Mouse (Mus musculus): ENCODE results near the gene Cldn20.
A peak's percentile ranks its signal among the peaks of the same experiment; 100 is the strongest.

Cldn20 gene

GRCm38 (mm10) chr17:3532254-3532653 lies at the start of gene Cldn20:
Gene Cldn20 (plus strand): TSS chr17:3532554.
- DNase-seq (ENCODE audit: low spot score in 2 of 2), result no peak

GRCm38 (mm10) chr17:3483091-3483490 lies 49.3 kb upstream of the Cldn20 start:
- DNase-seq (ENCODE audit: low spot score in 2 of 2), result no peak

GRCm38 (mm10) chr17:3485851-3486250 lies 46.5 kb upstream of the Cldn20 start:
- no peak for DNase-seq (ENCODE audit: low spot score in 2 of 2)

- no peak for DNase-seq (ENCODE audit: low spot score in 2 of 2)
Observed at GRCm38 (mm10) chr17:3487211-3487610, 45.1 kb upstream of the Cldn20 start.

- DNase-seq (ENCODE audit: low spot score in 2 of 2), result no peak
Observed at GRCm38 (mm10) chr17:3487721-3488601, 44.4 kb upstream of the Cldn20 start.

- DNase-seq (ENCODE audit: low spot score in 2 of 2), result no peak
Observed at GRCm38 (mm10) chr17:3490216-3490895, 42.0 kb upstream of the Cldn20 start.

GRCm38 (mm10) chr17:3491065-3491464 lies 41.3 kb upstream of the Cldn20 start:
- DNase-seq (ENCODE audit: low spot score in 2 of 2), result no peak

- DNase-seq (ENCODE audit: low spot score in 2 of 2), result no peak
Observed at GRCm38 (mm10) chr17:3491667-3492066, 40.7 kb upstream of the Cldn20 start.

GRCm38 (mm10) chr17:3495576-3495975 lies 36.8 kb upstream of the Cldn20 start:
- DNase-seq (ENCODE audit: low spot score in 2 of 2), result no peak

GRCm38 (mm10) chr17:3496080-3496479 lies 36.3 kb upstream of the Cldn20 start:
- DNase-seq (ENCODE audit: low spot score in 2 of 2), result no peak

- no peak for DNase-seq (ENCODE audit: low spot score in 2 of 2)
Observed at GRCm38 (mm10) chr17:3498086-3498485, 34.3 kb upstream of the Cldn20 start.

GRCm38 (mm10) chr17:3498580-3498979 lies 33.8 kb upstream of the Cldn20 start:
- DNase-seq (ENCODE audit: low spot score in 2 of 2), result no peak

GRCm38 (mm10) chr17:3499468-3499867 lies 32.9 kb upstream of the Cldn20 start:
- DNase-seq (ENCODE audit: low spot score in 2 of 2), result no peak

- DNase-seq (ENCODE audit: low spot score in 2 of 2), result no peak
Observed at GRCm38 (mm10) chr17:3500076-3500475, 32.3 kb upstream of the Cldn20 start.

GRCm38 (mm10) chr17:3500936-3501335 lies 31.4 kb upstream of the Cldn20 start:
- no peak for DNase-seq (ENCODE audit: low spot score in 2 of 2)

- no peak for DNase-seq (ENCODE audit: low spot score in 2 of 2)
Observed at GRCm38 (mm10) chr17:3505711-3506110, 26.6 kb upstream of the Cldn20 start.

GRCm38 (mm10) chr17:3506508-3506907 lies 25.8 kb upstream of the Cldn20 start:
- no peak for DNase-seq (ENCODE audit: low spot score in 2 of 2)

GRCm38 (mm10) chr17:3509841-3510240 lies 22.5 kb upstream of the Cldn20 start:
- DNase-seq (ENCODE audit: low spot score in 2 of 2), result peak; percentile 16 to 29

- DNase-seq (ENCODE audit: low spot score in 2 of 2), result no peak
Observed at GRCm38 (mm10) chr17:3514316-3514715, 18.0 kb upstream of the Cldn20 start.

- no peak for DNase-seq (ENCODE audit: low spot score in 2 of 2)
Observed at GRCm38 (mm10) chr17:3515851-3516250, 16.5 kb upstream of the Cldn20 start.

- DNase-seq (ENCODE audit: low spot score in 2 of 2), result no peak
Observed at GRCm38 (mm10) chr17:3516406-3516805, 15.9 kb upstream of the Cldn20 start.

GRCm38 (mm10) chr17:3520344-3520743 lies 12.0 kb upstream of the Cldn20 start:
- DNase-seq (ENCODE audit: low spot score in 2 of 2), result no peak

Measured in urinary bladder, adult 18-20 months (tissue).